Mouse (Mus musculus): ENCODE results near the gene 2510002D24Rik. TPM values are rescaled to one million over a fixed set of nuclear protein-coding genes. Genes with fewer than 3 reads are reported as not detected.
"Not testable (repeated sequence)": the region's sequence is repeated elsewhere in the genome, so short reads cannot be mapped to it uniquely, and the experiment has no call there.

2510002D24Rik gene
- polyA plus RNA-seq, 1 experiment from 2014 or later: 18.3 TPM

DNA sequence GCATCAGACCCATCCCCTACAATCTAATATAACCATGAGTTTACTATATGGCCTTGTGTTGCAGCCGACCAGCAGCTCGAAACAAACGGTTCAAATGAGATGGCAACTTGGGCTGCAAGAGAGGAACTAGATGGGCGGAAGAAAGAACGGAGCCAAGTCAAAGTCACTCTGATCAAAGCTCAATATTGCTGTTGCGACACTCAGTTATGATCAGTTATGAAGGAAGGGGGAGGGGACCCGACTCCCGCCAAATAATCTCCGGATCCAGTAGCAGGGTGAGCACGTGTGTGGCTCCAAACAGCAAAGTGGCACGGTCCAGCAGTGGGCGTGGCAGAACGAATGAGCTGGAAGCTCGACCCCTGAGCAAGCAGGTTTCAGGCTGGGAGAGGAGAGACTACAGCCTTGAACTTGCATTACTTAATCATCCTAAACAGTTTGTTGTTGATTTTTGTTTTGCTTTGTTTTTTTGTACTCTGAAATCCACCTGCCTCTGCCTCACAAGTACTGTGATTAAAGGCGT lies 10.0 kb downstream of the 2510002D24Rik start:
- no peak for TF ChIP-seq CTCF (IDR thresholded peaks at IDR 0.05; ENCODE audit: low read depth)
- H3K9me3 ChIP-seq (ENCODE audit: control insufficient read depth): no peaks in the 10 kb centered on the region
- WGBS: 85% methylated on average over 15 of the region's 15 CpGs
- H3K4me1 ChIP-seq (replicated peaks; ENCODE audit: control insufficient read depth, insufficient read depth, low read length): no peaks in the 10 kb centered on the region
- no peaks in the 10 kb centered on the region for H3K27me3 ChIP-seq (replicated peaks; ENCODE audit: control insufficient read depth, insufficient read depth, low read length)
- H3K27ac ChIP-seq (ENCODE audit: low read depth, low read length): no peak overlapping the region
- no peak overlapping the region for H3K4me2 ChIP-seq (replicated peaks; ENCODE audit: low read depth)
- no peak overlapping the region for H3K9ac ChIP-seq (ENCODE audit: low read depth, low read length)
- no peaks in the 10 kb centered on the region; the same call in 1 of the 2 replicates for H3K36me3 ChIP-seq (ENCODE audit: control insufficient read depth, insufficient read depth)
- no peak for ATAC-seq
- no peak overlapping the region for H3K4me3 ChIP-seq (ENCODE audit: low read depth, low read length)

DNA sequence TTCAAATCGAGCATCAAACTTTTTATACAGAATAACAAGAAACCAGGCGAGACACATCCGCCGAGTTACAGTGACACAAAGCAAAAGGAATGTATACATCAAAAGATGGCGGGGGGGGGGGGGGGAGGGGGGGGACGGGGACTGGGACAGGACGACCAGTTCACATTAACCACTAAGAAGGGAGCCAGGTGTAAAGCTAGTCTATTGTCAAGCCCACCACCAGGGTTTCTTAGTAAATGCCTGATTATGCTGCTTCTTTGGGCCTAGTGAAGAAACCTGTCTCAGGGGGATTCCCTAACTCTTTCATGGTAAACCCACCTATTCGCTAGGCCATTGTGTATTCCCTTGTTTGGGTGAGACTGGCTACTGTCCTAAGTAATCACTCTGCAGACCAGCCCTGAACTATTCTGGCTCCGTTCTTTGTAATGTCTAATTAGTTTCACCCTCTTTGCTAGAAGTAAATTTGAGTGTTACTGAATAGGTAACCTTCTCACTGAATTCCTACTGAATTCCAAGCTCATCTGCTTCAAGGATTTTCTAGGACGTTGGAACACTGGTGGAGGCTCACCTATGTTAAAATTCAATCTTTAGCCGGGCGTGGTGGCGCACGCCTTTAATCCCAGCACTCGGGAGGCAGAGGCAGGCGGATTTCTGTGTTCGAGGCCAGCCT lies 13.3 kb downstream of the 2510002D24Rik start:
- not testable (repeated sequence) for H3K4me1 ChIP-seq (replicated peaks; ENCODE audit: control insufficient read depth, insufficient read depth, low read length); H3K36me3 ChIP-seq (ENCODE audit: control insufficient read depth, insufficient read depth); H3K9me3 ChIP-seq (ENCODE audit: control insufficient read depth); H3K9ac ChIP-seq (ENCODE audit: low read depth, low read length); H3K27ac ChIP-seq (ENCODE audit: low read depth, low read length); H3K27me3 ChIP-seq (replicated peaks; ENCODE audit: control insufficient read depth, insufficient read depth, low read length); ATAC-seq; H3K4me3 ChIP-seq (ENCODE audit: low read depth, low read length); H3K4me2 ChIP-seq (replicated peaks; ENCODE audit: low read depth)
- 90% methylated on average over 15 of the region's 17 CpGs for WGBS

DNA sequence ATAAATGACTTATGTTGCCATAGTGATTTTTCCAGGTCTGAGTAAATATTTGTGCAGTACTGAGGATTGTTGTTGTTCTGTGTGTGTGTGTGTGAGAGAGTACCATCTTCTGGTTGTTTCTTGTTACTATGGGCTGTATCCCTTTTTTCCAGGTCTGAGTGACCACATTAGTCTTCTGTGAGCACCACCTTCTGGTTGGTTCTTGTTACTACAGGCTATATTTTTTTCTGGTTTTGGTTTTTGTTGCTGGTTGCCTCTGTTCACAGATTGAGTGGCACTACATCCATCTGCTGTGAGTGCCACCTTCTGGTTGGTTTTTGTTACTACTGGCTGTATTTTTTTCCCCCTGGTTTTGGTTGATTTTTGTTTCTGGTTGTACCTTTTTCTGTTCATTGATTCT lies 22.2 kb downstream of the 2510002D24Rik start:
- H3K27me3 ChIP-seq (replicated peaks; ENCODE audit: control insufficient read depth, insufficient read depth, low read length): no peaks in the 10 kb centered on the region
- H3K9ac ChIP-seq (ENCODE audit: low read depth, low read length): no peak overlapping the region
- H3K9me3 ChIP-seq (ENCODE audit: control insufficient read depth): no peaks in the 10 kb centered on the region
- TF ChIP-seq CTCF (IDR thresholded peaks at IDR 0.05; ENCODE audit: low read depth): peak; percentile 77
- H3K27ac ChIP-seq (ENCODE audit: low read depth, low read length): no peak overlapping the region
- no peak overlapping the region for H3K4me2 ChIP-seq (replicated peaks; ENCODE audit: low read depth)
- H3K4me3 ChIP-seq (ENCODE audit: low read depth, low read length): no peak overlapping the region
- H3K36me3 ChIP-seq (ENCODE audit: control insufficient read depth, insufficient read depth): no peaks in the 10 kb centered on the region
- H3K4me1 ChIP-seq (replicated peaks; ENCODE audit: control insufficient read depth, insufficient read depth, low read length): no peaks in the 10 kb centered on the region
- ATAC-seq: no peak

DNA sequence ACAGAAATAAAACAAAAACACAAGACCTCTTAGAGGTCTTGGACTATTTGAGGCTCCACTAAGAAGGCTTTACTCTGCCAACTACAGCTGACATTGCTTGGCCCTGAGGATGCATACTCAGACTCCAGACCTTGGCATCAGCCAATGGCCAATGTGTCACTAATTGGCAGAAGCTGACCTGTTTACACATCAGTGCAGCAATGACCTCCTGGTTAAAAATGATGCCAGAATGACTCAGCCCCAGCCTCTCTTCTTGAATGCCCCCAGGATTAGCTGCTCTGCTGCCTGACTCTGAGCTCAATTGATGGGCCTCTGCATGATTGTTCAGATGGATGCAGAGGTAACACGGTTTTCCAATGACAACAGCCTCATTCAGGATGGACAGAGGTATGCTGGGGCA lies 23.8 kb downstream of the 2510002D24Rik start:
- Histone ChIP-seq H3K9me3 (ENCODE audit: control insufficient read depth) (no peaks in the 10 kb centered on the region), H3K9ac (ENCODE audit: low read depth, low read length) (no peak overlapping the region), H3K4me1 (replicated peaks; ENCODE audit: control insufficient read depth, insufficient read depth, low read length) (no peaks in the 10 kb centered on the region), H3K4me2 (replicated peaks; ENCODE audit: low read depth) (no peak overlapping the region), H3K27me3 (replicated peaks; ENCODE audit: control insufficient read depth, insufficient read depth, low read length) (no peaks in the 10 kb centered on the region), H3K4me3 (ENCODE audit: low read depth, low read length) (no peak overlapping the region), H3K27ac (ENCODE audit: low read depth, low read length) (no peak overlapping the region), H3K36me3 (ENCODE audit: control insufficient read depth, insufficient read depth) (no peaks in the 10 kb centered on the region)
- WGBS: 77% methylated on average over 1 of the region's 1 CpGs
- ATAC-seq: no peak
- TF ChIP-seq CTCF (IDR thresholded peaks at IDR 0.05; ENCODE audit: low read depth): no peak

DNA sequence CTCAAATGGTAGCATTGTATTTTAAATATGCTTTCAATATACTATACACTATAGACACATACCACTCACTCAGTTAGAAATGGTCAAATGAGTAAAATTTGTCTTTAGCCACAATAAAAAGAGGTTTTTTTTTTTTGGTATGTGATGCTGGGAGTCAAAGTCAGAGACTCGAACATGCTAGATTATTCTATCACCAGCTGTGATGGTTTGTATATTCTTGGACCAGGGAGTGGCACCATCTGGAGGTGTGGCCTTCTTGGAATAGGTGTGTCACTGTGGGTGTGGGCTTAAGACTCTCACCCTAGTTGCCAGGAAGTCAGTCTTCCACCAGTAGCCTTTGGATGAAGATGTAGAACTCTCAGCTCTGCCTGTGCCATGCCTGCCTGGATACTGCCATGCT lies 34.1 kb downstream of the 2510002D24Rik start:
- not testable (repeated sequence) for ATAC-seq; H3K4me2 ChIP-seq (replicated peaks; ENCODE audit: low read depth); H3K4me3 ChIP-seq (ENCODE audit: low read depth, low read length); H3K27me3 ChIP-seq (replicated peaks; ENCODE audit: control insufficient read depth, insufficient read depth, low read length); H3K4me1 ChIP-seq (replicated peaks; ENCODE audit: control insufficient read depth, insufficient read depth, low read length); H3K27ac ChIP-seq (ENCODE audit: low read depth, low read length); H3K9ac ChIP-seq (ENCODE audit: low read depth, low read length); H3K9me3 ChIP-seq (ENCODE audit: control insufficient read depth)
- H3K36me3 ChIP-seq (ENCODE audit: control insufficient read depth, insufficient read depth): peaks cover 22% of the 10 kb centered on the region; the same call in 1 of the 2 replicates
- 69% methylated on average over 1 of the region's 1 CpGs for WGBS

GRCm38 (mm10) chr16:18876091-18876441 lies 39.7 kb downstream of the 2510002D24Rik start:
- peak overlapping the region; percentile 86 for H3K4me2 ChIP-seq (replicated peaks; ENCODE audit: low read depth)
- H3K4me1 ChIP-seq (replicated peaks; ENCODE audit: control insufficient read depth, insufficient read depth, low read length): no peaks in the 10 kb centered on the region
- no peaks in the 10 kb centered on the region for H3K9me3 ChIP-seq (ENCODE audit: control insufficient read depth)
- 1% methylated on average over 17 of the region's 17 CpGs for WGBS
- no peak for TF ChIP-seq CTCF (IDR thresholded peaks at IDR 0.05; ENCODE audit: low read depth)
- H3K27ac ChIP-seq (ENCODE audit: low read depth, low read length): peak overlapping the region; percentile 94
- H3K9ac ChIP-seq (ENCODE audit: low read depth, low read length): peak overlapping the region; percentile 84
- no peaks in the 10 kb centered on the region for H3K27me3 ChIP-seq (replicated peaks; ENCODE audit: control insufficient read depth, insufficient read depth, low read length)
- no peak; the same call in 1 of the 2 replicates for ATAC-seq
- peak overlapping the region; percentile 91 for H3K4me3 ChIP-seq (ENCODE audit: low read depth, low read length)
- H3K36me3 ChIP-seq (ENCODE audit: control insufficient read depth, insufficient read depth): peaks cover 20% of the 10 kb centered on the region; the same call in 1 of the 2 replicates

Data from intestine, postnatal 0 days (tissue).